18 mouse cellular contexts compared by ENCODE assay signal in the genomic region with DNA sequence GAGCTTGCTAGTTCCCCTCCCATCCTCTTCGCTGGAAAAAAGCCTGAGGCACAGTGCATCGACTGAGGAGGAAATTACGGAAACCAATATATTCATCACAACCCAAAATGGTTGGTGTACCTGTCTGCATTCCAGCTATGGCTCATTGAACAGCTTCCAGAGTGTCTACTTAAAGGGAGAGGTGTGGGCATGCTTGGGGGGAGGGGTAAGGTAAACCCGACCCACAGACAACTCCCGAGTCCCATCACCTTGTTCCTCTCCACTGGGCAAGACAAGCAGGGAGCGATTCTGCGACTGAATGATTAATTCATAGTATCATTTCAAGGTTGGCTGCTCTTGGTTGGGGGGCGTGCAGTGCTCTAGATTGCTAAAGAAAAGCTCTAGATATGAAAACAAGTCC.
"Had no signal": no experiment of that assay in that cellular context is flagged by ENCODE, and none has a peak within 500 bp of the region (broad histone marks: within the 10 kb centered on the region; RNA-seq: fewer than 3 reads in every experiment).

No protein-coding gene starts in this region.

- ATAC-seq: liver, postnatal 0 days; lung, postnatal 0 days; midbrain, embryonic 13.5 days; midbrain, embryonic 15.5 days had no signal

- H3K4me1 ChIP-seq: megakaryocyte, embryonic 14.5 days; midbrain, embryonic 15.5 days; stomach, embryonic 15.5 days had no signal

- H3K27ac ChIP-seq: lung, embryonic 15.5 days; macrophage; midbrain, embryonic 13.5 days; midbrain, embryonic 15.5 days; neural tube, embryonic 12.5 days; stomach, embryonic 15.5 days; stomach, postnatal 0 days had no signal

- DNase-seq: liver, postnatal 0 days; lung, adult 2 months; lung, postnatal 14 days; lung, postnatal 36 days; right cerebral cortex, postnatal 14 days; thymus, adult 2 months; thymus, postnatal 25 days; thymus, postnatal 4 days had no signal

- H3K4me3 ChIP-seq: lung, embryonic 15.5 days; megakaryocyte, embryonic 14.5 days; midbrain, embryonic 13.5 days; midbrain, embryonic 15.5 days; neural tube, embryonic 12.5 days; stomach, embryonic 15.5 days had no signal

- H3K36me3 ChIP-seq: lung, embryonic 15.5 days; midbrain, embryonic 13.5 days; midbrain, embryonic 15.5 days; neural tube, embryonic 12.5 days; stomach, embryonic 15.5 days had no signal

- H3K9ac ChIP-seq: liver, postnatal 0 days; lung, embryonic 15.5 days; midbrain, embryonic 13.5 days; midbrain, embryonic 15.5 days; neural tube, embryonic 12.5 days; stomach, embryonic 15.5 days had no signal

- H3K27me3 ChIP-seq: lung, embryonic 15.5 days; megakaryocyte, embryonic 14.5 days; midbrain, embryonic 15.5 days; neural tube, embryonic 12.5 days; stomach, embryonic 15.5 days had no signal

- H3K4me2 ChIP-seq: lung, embryonic 15.5 days; midbrain, embryonic 11.5 days; midbrain, embryonic 13.5 days; midbrain, embryonic 15.5 days; neural tube, embryonic 12.5 days; stomach, embryonic 15.5 days had no signal

- H3K9me3 ChIP-seq: lung, embryonic 15.5 days; megakaryocyte, embryonic 14.5 days; midbrain, embryonic 13.5 days; midbrain, embryonic 15.5 days; neural tube, embryonic 12.5 days; stomach, embryonic 15.5 days had no signal
